Mouse (Mus musculus): ENCODE results near the gene Gm11487.
"Not testable (repeated sequence)": the region's sequence is repeated elsewhere in the genome, so short reads cannot be mapped to it uniquely, and the experiment has no call there.

The Gm11487 gene

GRCm38 (mm10) chr4:73404972-73405371 lies at the start of gene Gm11487:
Gene Gm11487 (minus strand): TSS chr4:73405072.
- not testable (repeated sequence) for DNase-seq (ENCODE audit: low read depth, low spot score)

- DNase-seq (ENCODE audit: low read depth, low spot score): no peak
Observed at GRCm38 (mm10) chr4:73444715-73445114, 39.8 kb upstream of the Gm11487 start.

GRCm38 (mm10) chr4:73442568-73442967 lies 37.7 kb upstream of the Gm11487 start:
- no peak for DNase-seq (ENCODE audit: low read depth, low spot score)

GRCm38 (mm10) chr4:73425903-73426302 lies 21.0 kb upstream of the Gm11487 start:
- no peak for DNase-seq (ENCODE audit: low read depth, low spot score)

- DNase-seq (ENCODE audit: low read depth, low spot score): no peak
Observed at GRCm38 (mm10) chr4:73423049-73423448, 18.2 kb upstream of the Gm11487 start.

GRCm38 (mm10) chr4:73366534-73366933 lies 38.3 kb downstream of the Gm11487 start:
- DNase-seq (ENCODE audit: low read depth, low spot score): no peak

Data from retina, postnatal 7 days (tissue).